Mouse (Mus musculus): Measurements from ENCODE around the gene Cpeb3.
A peak's percentile ranks its signal among the peaks of the same experiment; 100 is the strongest.
"Not testable (repeated sequence)": the region's sequence is repeated elsewhere in the genome, so short reads cannot be mapped to it uniquely, and the experiment has no call there.

The Cpeb3 gene

GRCm38 (mm10) chr19:37156040-37156439 lies 52.4 kb downstream of the Cpeb3 start:
- DNase-seq (ENCODE audit: low spot score) = no peak

- no peak for DNase-seq (ENCODE audit: low spot score)
These were observed 61.3 kb downstream of the Cpeb3 start for GRCm38 (mm10) chr19:37147145-37147544.

GRCm38 (mm10) chr19:37145846-37146245 lies 62.6 kb downstream of the Cpeb3 start:
- no peak for DNase-seq (ENCODE audit: low spot score)

GRCm38 (mm10) chr19:37145401-37145800 lies 63.0 kb downstream of the Cpeb3 start:
- DNase-seq (ENCODE audit: low spot score) = no peak

- no peak for DNase-seq (ENCODE audit: low spot score)
These were observed 66.8 kb downstream of the Cpeb3 start for GRCm38 (mm10) chr19:37141623-37142022.

GRCm38 (mm10) chr19:37137133-37137532 lies 71.3 kb downstream of the Cpeb3 start:
- no peak for DNase-seq (ENCODE audit: low spot score)

- DNase-seq (ENCODE audit: low spot score) = not testable (repeated sequence)
These were observed 72.9 kb downstream of the Cpeb3 start for GRCm38 (mm10) chr19:37135459-37135858.

GRCm38 (mm10) chr19:37133666-37134065 lies 74.7 kb downstream of the Cpeb3 start:
- no peak for DNase-seq (ENCODE audit: low spot score)

- no peak for DNase-seq (ENCODE audit: low spot score)
These were observed 76.7 kb downstream of the Cpeb3 start for GRCm38 (mm10) chr19:37131660-37132059.

- no peak for DNase-seq (ENCODE audit: low spot score)
These were observed 79.9 kb downstream of the Cpeb3 start for GRCm38 (mm10) chr19:37128461-37128860.

GRCm38 (mm10) chr19:37127018-37127567 lies 81.3 kb downstream of the Cpeb3 start:
- DNase-seq (ENCODE audit: low spot score) = no peak

- DNase-seq (ENCODE audit: low spot score) = no peak
These were observed 83.4 kb downstream of the Cpeb3 start for GRCm38 (mm10) chr19:37124961-37125360.

GRCm38 (mm10) chr19:37119281-37119680 lies 89.1 kb downstream of the Cpeb3 start:
- no peak for DNase-seq (ENCODE audit: low spot score)

- no peak for DNase-seq (ENCODE audit: low spot score)
These were observed 92.6 kb downstream of the Cpeb3 start for GRCm38 (mm10) chr19:37115824-37116223.

- no peak for DNase-seq (ENCODE audit: low spot score)
These were observed 93.0 kb downstream of the Cpeb3 start for GRCm38 (mm10) chr19:37115374-37115773.

- no peak for DNase-seq (ENCODE audit: low spot score)
These were observed 96.6 kb downstream of the Cpeb3 start for GRCm38 (mm10) chr19:37111831-37112230.

- no peak for DNase-seq (ENCODE audit: low spot score)
These were observed 97.9 kb downstream of the Cpeb3 start for GRCm38 (mm10) chr19:37110494-37110893.

GRCm38 (mm10) chr19:37109853-37110252 lies 98.5 kb downstream of the Cpeb3 start:
- DNase-seq (ENCODE audit: low spot score) = no peak

- no peak for DNase-seq (ENCODE audit: low spot score)
These were observed 107.7 kb downstream of the Cpeb3 start for GRCm38 (mm10) chr19:37100689-37101088.

- DNase-seq (ENCODE audit: low spot score) = no peak
These were observed 112.6 kb downstream of the Cpeb3 start for GRCm38 (mm10) chr19:37095666-37096330.

GRCm38 (mm10) chr19:37093181-37093580 lies 115.2 kb downstream of the Cpeb3 start:
- no peak for DNase-seq (ENCODE audit: low spot score)

GRCm38 (mm10) chr19:37090146-37091061 lies 118.0 kb downstream of the Cpeb3 start:
- peak; percentile 43 for DNase-seq (ENCODE audit: low spot score)
